Mouse (Mus musculus) liver, adult (tissue): ENCODE measurements at regions not wholly inside any gene's neighbourhood (a gene's known extent, or its start where the extent isn't known, plus 50 kb on each side); places are given as distances from the start of the nearest gene placed in this dataset.

ENCODE experiments used
- GATA4 ChIP-seq: IDR thresholded peaks from 2 replicates; pipeline ENCODE4 v1.6.1; 2014; ENCODE audit warnings: mild to moderate bottlenecking, low read length; ENCODE audit not compliant: insufficient replicate concordance

- no peak for TF ChIP-seq GATA4
Observed at GRCm38 (mm10) chr3:117520461-117520860, 54.2 kb upstream of the Plppr5 start.

GRCm38 (mm10) chr3:117508090-117508489 is 66.5 kb upstream of the Plppr5 start:
- peak; percentile 98 for TF ChIP-seq GATA4

DNA sequence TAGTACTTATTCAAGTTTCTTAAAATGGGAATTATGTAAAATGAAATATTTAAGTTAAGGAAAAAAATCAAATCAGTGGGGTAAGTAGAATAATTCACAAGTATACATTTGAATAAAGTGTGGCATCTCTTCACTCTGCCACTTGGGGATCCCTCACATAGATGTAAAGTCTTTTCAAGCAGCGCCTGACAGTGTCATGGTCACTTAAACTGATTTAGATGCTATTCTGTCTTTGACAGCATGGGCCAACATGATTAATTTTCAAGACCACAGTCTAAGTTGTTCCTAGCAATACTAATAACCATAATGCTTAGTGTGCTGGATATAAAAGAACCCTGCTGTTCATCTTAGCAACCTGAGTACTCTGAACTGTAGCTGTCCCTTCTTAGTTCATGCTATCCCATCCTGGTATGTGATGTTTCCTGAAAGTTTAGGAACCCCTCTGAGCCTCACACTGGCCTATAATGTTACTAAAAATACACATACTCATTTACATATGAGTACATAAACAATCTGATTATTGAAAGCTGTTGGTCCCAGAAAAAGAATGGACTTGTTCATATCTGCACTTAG is 68.4 kb upstream of the Plppr5 start:
- no peak for TF ChIP-seq GATA4

GRCm38 (mm10) chr3:117501107-117501506 is 73.5 kb upstream of the Plppr5 start:
- TF ChIP-seq GATA4, result no peak

DNA sequence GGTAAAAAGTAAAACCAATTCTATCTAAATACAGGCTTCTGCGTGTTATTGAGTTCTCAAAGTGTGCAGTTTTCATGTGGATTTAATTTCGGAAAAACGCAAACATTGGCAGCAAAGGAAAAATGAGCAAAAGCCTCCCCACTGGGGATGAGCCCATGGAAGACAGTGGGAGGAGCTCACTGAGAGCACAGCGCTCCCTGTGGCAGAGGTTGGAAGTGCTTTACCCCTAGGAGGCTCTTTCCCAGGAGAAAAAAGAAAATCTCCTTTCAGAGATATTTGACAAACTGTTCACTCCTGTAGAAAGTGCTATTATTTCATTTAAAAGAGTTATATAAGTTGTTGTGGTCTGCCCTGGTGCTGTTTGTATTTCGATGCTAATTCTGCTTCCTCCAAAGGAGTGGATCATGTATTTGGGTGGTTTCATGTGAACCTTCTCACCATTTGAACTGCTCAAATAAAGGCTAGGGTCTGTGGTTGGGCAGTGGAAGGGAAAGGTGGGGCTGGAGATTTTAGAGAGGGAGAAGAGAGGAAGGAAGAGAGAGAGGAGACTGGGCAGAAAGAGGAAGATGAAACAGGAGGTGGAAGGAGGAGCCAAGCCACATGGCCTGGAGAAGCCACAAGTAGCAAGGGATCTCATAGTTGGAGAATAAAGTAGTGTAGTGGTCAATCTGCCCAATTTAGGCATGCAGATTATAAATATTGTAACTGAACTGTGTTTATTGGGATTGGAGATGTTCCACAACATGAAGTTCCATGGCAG is 76.3 kb upstream of the Plppr5 start:
- no peak for TF ChIP-seq GATA4

- TF ChIP-seq GATA4, result no peak
Observed at GRCm38 (mm10) chr3:117494118-117494517, 80.5 kb upstream of the Plppr5 start.

- TF ChIP-seq GATA4, result no peak
Observed at GRCm38 (mm10) chr3:117487281-117488027, 87.2 kb upstream of the Plppr5 start.

DNA sequence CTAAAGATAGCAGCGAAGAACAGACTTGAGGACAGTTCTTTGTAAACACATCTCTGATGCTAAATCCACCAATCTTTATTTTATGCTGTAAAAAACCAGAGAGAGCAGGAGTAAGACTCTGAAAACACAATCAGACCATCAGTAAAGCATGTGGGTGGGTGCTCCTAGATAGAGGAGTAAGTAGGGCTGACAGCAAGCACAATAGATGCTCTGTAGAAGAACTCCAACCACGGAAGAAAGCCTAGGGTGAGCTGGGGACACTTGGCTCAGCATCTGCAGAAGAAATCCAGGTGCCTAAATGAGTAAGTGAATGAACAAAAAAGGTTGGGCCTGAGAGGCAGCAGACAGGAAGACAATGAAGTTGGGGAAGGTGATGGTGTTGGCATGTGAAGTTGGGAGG is 88.3 kb upstream of the Plppr5 start:
- no peak for TF ChIP-seq GATA4

DNA sequence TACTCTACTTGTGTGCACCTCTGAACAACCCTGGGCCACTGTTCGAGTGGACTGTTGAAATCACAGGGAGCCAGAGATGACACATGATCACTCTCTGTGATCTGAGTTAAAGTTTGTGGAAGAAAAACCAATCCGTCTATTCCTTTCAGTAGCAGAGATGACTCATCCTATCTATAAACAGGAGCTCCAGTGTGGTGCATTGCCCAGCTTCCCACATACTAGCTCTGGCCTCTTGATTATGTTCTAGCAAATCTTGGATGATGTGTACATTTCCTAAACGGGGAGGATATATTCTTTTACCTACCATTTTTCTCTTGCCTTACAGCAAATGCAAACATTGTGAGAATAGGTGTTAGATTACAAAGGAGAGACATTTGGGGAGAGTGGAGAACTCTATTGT is 94.5 kb upstream of the Plppr5 start:
- no peak for TF ChIP-seq GATA4

DNA sequence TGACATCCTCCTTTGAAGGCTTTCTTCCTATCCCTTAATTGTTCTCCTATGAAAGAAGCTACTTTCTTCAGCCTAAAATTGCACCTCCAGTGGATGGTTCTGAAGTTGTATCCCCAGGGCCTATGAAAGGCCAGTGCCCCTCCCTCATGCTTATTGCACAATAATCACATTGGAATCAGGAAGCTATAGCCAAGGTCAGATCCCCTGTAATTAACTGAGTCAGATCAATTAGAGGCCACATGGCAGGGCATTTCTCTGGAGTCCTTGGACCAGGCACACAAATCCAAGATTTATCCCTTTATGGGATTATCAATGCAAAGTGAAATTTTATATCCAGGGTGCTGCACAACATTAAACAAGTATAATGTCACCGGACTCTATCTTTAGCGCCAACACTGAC is 98.8 kb upstream of the Plppr4 start:
- no peak for TF ChIP-seq GATA4

GRCm38 (mm10) chr3:117450559-117450958 is 89.9 kb upstream of the Plppr4 start:
- TF ChIP-seq GATA4, result no peak

- TF ChIP-seq GATA4, result no peak
Observed at GRCm38 (mm10) chr3:117441887-117442286, 81.2 kb upstream of the Plppr4 start.

DNA sequence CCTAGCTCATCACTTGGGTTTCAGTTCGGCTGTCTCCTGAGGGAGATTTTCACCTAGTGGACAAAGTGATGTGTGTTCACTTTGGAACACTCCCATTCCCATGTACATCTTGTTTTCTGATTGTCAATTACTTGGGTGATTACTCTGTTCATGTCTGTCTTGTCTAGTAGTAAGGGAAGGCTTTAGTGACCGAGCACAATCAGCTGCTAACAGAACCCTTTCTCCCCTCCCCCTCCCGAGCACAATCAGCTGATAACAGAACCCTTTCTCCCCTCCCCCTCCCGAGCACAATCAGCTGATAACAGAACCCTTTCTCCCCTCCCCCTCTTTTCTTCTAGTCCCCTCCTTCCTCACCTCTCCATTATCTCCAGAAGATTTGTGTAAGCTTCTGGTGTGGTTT is 79.6 kb upstream of the Plppr4 start:
- TF ChIP-seq GATA4, result no peak

GRCm38 (mm10) chr3:117438473-117439114 is 77.9 kb upstream of the Plppr4 start:
- no peak for TF ChIP-seq GATA4

DNA sequence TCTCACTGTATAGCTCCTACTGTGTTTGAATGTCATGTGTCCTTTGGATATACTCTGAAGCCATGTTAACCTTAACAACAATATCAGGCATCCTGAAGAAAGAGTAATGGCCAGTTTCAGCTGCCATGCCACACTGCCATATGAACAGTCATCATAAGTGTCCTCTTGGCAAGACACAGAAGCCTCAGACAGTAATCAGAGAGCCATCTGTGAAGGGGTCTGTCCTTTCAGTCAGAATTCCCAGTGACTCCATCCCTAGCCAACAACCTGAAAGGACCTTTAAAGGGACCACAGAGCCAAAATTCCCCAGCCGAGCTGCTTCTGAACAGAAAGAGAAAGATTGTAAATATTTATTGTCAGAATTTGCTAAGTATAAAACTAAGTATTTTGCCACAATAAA is 63.9 kb upstream of the Plppr4 start:
- no peak for TF ChIP-seq GATA4
